Mouse (Mus musculus): ENCODE measurements around the gene Mid1. TPM values are rescaled to one million over a fixed set of nuclear protein-coding genes. Genes with fewer than 3 reads are reported as not detected.
A peak's percentile ranks its signal among the peaks of the same experiment; 100 is the strongest.

The Mid1 gene
- total RNA-seq, 2 experiments from 2014 or later, result 21.7 to 22.5 TPM

- DNase-seq (ENCODE audit: low spot score in 2 of 2), result peak in 1 of 2 experiments; percentile 29
Measured at GRCm38 (mm10) chrX:169881253-169882219, 196.5 kb downstream of the Mid1 start.

GRCm38 (mm10) chrX:169882220-169882609, 197.2 kb downstream of the Mid1 start:
- DNase-seq (ENCODE audit: low spot score in 2 of 2), result no peak

- no peak for DNase-seq (ENCODE audit: low spot score in 2 of 2)
Measured at GRCm38 (mm10) chrX:169883536-169884272, 198.7 kb downstream of the Mid1 start.

GRCm38 (mm10) chrX:169890541-169890940, 205.5 kb downstream of the Mid1 start:
- no peak for DNase-seq (ENCODE audit: low spot score in 2 of 2)

- no peak for DNase-seq (ENCODE audit: low spot score in 2 of 2)
Measured at GRCm38 (mm10) chrX:169892100-169892499, 207.1 kb downstream of the Mid1 start.

GRCm38 (mm10) chrX:169892631-169893030, 207.6 kb downstream of the Mid1 start:
- DNase-seq (ENCODE audit: low spot score in 2 of 2), result no peak

- no peak for DNase-seq (ENCODE audit: low spot score in 2 of 2)
Measured at GRCm38 (mm10) chrX:169899227-169899950, 214.4 kb downstream of the Mid1 start.

- DNase-seq (ENCODE audit: low spot score in 2 of 2), result no peak
Measured at GRCm38 (mm10) chrX:169902860-169903259, 217.9 kb downstream of the Mid1 start.

GRCm38 (mm10) chrX:169903656-169904055, 218.7 kb downstream of the Mid1 start:
- DNase-seq (ENCODE audit: low spot score in 2 of 2), result no peak

GRCm38 (mm10) chrX:169906054-169906508, 221.1 kb downstream of the Mid1 start:
- no peak for DNase-seq (ENCODE audit: low spot score in 2 of 2)

- no peak for DNase-seq (ENCODE audit: low spot score in 2 of 2)
Measured at GRCm38 (mm10) chrX:169909898-169910297, 224.9 kb downstream of the Mid1 start.

GRCm38 (mm10) chrX:169915738-169916137, 230.7 kb downstream of the Mid1 start:
- peak in 1 of 2 experiments; percentile 28 for DNase-seq (ENCODE audit: low spot score in 2 of 2)

GRCm38 (mm10) chrX:169922541-169922940, 237.5 kb downstream of the Mid1 start:
- no peak for DNase-seq (ENCODE audit: low spot score in 2 of 2)

- DNase-seq (ENCODE audit: low spot score in 2 of 2), result no peak
Measured at GRCm38 (mm10) chrX:169923417-169923816, 238.4 kb downstream of the Mid1 start.

GRCm38 (mm10) chrX:169925600-169925999, 240.6 kb downstream of the Mid1 start:
- DNase-seq (ENCODE audit: low spot score in 2 of 2), result no peak

- DNase-seq (ENCODE audit: low spot score in 2 of 2), result no peak
Measured at GRCm38 (mm10) chrX:169927110-169927817, 242.3 kb downstream of the Mid1 start.

- DNase-seq (ENCODE audit: low spot score in 2 of 2), result no peak
Measured at GRCm38 (mm10) chrX:169930868-169931267, 245.9 kb downstream of the Mid1 start.

GRCm38 (mm10) chrX:169933228-169933627, 248.2 kb downstream of the Mid1 start:
- DNase-seq (ENCODE audit: low spot score in 2 of 2), result no peak

GRCm38 (mm10) chrX:169937119-169937719, 252.2 kb downstream of the Mid1 start:
- no peak for DNase-seq (ENCODE audit: low spot score in 2 of 2)

GRCm38 (mm10) chrX:169940531-169940930, 255.5 kb downstream of the Mid1 start:
- DNase-seq (ENCODE audit: low spot score in 2 of 2), result no peak
